Mouse (Mus musculus): ENCODE measurements at regions not wholly inside any gene's neighbourhood (a gene's known extent, or its start where the extent isn't known, plus 50 kb on each side); places are given as distances from the start of the nearest gene placed in this dataset.

DNA sequence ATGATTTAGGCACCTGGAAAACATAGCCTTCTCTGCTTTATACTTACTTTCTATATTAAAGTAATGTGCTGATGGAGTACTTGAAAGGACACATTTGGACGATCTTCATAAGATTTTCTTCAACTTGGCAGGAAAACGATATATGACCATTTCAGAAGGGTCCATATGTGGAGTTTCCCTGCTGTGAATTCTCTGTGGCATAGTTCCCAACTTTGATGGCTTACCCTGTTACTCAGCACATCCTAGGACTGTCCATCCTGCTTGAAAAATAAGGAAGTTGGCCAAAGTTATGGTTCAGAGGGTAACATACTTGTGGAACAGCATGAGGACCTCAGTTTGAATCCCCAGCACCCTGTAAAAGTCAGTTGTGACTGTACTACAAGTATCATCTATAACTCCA is 109.2 kb upstream of the Pbx1 start:
- ATAC-seq, result no peak
- DNase-seq (ENCODE audit: low read depth, low spot score), result no peak
- no peaks in the 10 kb centered on the region for H3K27me3 ChIP-seq
- in situ Hi-C loops (cut with MboI; ENCODE audit: low pct_unique_long_range_greater_than_20kb), result no loop called here
- TF ChIP-seq CTCF (IDR thresholded peaks at IDR 0.05), result no peak
- ChIA-PET POLR2A (no interaction called here), CTCF (no interaction called here)

DNA sequence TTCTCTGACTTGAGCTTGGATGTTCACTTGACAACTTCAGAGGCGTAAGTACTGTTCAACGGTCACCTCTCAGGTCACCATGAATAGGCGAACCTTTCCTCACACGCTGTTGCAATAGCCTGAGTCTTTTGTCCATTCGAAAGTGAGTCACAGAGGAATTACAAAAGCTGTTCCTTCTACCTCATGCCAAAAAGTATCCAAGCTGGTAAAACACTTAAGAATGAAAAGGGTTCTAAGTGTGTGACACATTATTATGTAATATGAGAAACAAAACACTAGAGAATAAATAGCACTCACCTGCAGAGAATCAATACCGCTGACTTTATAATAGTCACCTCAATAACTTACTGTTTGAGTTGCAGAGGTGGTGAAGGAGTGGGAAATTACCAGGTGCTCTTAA is 86.0 kb upstream of the Pbx1 start:
- no peak for TF ChIP-seq CTCF (IDR thresholded peaks at IDR 0.05)
- in situ Hi-C loops (cut with MboI; ENCODE audit: low pct_unique_long_range_greater_than_20kb), result no loop called here
- DNase-seq (ENCODE audit: low read depth, low spot score) (no peak), ATAC-seq (no peak)
- H3K27me3 ChIP-seq, result no peaks in the 10 kb centered on the region
- ChIA-PET CTCF (interaction anchor here (1.0 kb wide), 1 partner anchor 37 kb away, joined by 3 read pairs; no protein-coding TSS in a partner anchor), POLR2A (no interaction called here)

DNA sequence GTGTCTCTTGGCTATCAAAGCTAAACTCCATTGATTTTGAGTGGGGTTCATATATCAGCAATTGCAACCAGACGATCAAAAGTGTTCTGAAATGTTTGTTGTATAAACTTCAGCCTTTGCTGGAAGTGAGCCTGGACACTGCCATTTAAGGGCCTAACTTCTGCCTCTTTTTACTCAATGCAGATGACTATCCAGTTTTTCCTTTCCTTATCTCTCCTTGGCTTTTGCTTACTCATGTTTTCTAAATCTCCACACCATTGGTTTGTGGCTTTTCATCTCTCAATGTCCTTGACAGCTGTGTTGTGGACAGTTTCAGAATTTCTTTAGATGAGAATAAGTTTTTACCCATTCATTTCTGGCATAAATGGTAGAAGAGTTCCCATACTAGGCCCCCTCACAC is 74.3 kb upstream of the Pbx1 start:
- POLR2A ChIA-PET, result no interaction called here
- TF ChIP-seq CTCF (IDR thresholded peaks at IDR 0.05), result no peak
- in situ Hi-C loops (cut with MboI; ENCODE audit: low pct_unique_long_range_greater_than_20kb), result loop anchor here (10.0 kb wide), 1 partner anchor 292 kb away; no protein-coding TSS in a partner anchor
- ATAC-seq, result no peak
- no peaks in the 10 kb centered on the region for H3K27me3 ChIP-seq
- no peak for DNase-seq (ENCODE audit: low read depth, low spot score)
- CTCF ChIA-PET, result interaction anchor here (1.0 kb wide), 1 partner anchor 69 kb away, joined by 3 read pairs; no protein-coding TSS in a partner anchor

DNA sequence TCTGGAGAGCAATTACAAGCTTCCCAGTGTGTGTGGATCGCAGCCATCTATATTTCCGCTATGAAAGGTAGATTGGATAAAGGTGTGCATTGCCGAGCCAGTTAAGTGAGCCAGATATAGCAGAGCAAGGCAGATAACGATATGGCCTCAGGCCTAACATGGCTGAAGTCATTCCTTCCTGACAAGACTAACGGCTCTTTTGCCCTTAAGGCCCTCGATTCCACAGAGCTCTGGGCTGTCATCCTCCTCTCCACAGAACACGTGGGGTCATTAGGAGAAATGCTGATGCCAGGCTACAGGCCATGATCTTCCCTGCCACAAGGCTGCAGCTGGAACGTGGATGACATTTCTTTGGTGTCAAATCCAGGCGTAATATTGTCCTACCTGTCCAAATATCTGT is 72.7 kb upstream of the Pbx1 start:
- in situ Hi-C loops (cut with MboI; ENCODE audit: low pct_unique_long_range_greater_than_20kb), result loop anchor here (10.0 kb wide), 1 partner anchor 290 kb away; no protein-coding TSS in a partner anchor
- ATAC-seq (no peak), DNase-seq (ENCODE audit: low read depth, low spot score) (no peak)
- no peaks in the 10 kb centered on the region for H3K27me3 ChIP-seq
- no peak for TF ChIP-seq CTCF (IDR thresholded peaks at IDR 0.05)
- ChIA-PET POLR2A (no interaction called here), CTCF (no interaction called here)

DNA sequence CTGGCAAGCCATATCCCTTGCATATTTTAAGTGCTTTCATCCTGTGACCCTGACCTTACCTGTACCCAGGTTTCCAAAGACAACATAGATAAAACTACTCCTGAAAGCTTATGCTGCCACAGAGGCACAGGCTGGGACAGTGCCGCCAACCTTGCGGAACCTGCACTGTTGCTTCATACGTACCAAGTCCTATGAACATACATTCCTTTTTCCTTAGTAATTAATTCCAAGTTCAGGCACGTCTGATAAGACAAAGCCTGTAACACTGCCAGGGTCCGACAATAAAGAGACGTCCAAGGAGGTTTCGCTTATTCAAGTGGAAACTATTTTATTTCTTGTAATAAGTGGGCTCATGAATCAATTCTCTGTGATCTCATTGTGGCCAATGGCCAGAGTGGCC is 70.2 kb upstream of the Pbx1 start:
- in situ Hi-C loops (cut with MboI; ENCODE audit: low pct_unique_long_range_greater_than_20kb), result loop anchor here (10.0 kb wide), 1 partner anchor 287 kb away; no protein-coding TSS in a partner anchor
- POLR2A ChIA-PET, result interaction anchor here (1.3 kb wide), 1 partner anchor 28 kb away, joined by 4 read pairs; no protein-coding TSS in a partner anchor
- CTCF ChIA-PET, result interaction anchor here (1.0 to 1.6 kb wide), 3 partner anchors 20 to 256 kb away, joined by 3 to 4 read pairs (median 3); no protein-coding TSS in a partner anchor
- peak; percentile 70 for DNase-seq (ENCODE audit: low read depth, low spot score)
- ATAC-seq, result peak; percentile 97
- TF ChIP-seq CTCF (IDR thresholded peaks at IDR 0.05), result no peak
- H3K27me3 ChIP-seq, result no peaks in the 10 kb centered on the region

DNA sequence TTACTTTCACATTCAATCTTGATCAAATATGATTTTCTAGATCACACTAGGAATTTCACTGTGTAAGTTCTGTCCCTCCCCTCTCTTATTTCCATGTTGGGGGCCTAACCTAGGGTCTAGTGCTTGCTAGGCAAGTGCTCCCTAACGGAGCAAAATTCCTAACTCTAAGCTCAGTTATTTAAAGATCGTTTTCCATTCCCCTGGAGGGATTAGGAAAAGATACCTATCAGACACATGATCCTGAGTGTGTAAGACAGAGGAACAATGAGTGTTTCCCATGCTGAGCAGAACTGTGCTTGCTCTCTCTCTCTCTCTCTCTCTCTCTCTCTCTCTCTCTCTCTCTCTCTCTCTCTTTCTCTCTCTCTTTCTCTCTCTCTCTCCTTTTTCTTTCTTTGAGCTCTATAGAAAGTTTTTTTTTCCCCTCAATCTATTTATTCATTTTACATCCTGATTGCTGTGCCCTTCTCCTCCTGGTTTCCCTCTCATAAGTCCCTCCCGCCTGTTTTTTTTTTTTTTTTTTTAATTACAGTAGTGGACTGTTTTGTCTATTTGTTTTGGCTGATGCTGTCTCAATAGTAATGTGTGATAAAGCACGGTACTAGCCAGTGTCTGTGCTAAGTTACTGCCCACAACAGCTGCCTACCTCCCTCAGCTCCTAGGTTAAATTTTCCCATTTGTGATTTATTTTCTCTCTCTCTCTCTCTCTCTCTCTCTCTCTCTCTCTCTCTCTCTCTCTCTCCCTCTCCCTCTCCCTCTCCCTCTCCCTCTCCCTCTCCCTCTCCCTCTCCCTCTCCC is 69.5 kb upstream of the Pbx1 start:
- in situ Hi-C loops (cut with MboI; ENCODE audit: low pct_unique_long_range_greater_than_20kb), result loop anchor here (10.0 kb wide), 1 partner anchor 287 kb away; no protein-coding TSS in a partner anchor

DNA sequence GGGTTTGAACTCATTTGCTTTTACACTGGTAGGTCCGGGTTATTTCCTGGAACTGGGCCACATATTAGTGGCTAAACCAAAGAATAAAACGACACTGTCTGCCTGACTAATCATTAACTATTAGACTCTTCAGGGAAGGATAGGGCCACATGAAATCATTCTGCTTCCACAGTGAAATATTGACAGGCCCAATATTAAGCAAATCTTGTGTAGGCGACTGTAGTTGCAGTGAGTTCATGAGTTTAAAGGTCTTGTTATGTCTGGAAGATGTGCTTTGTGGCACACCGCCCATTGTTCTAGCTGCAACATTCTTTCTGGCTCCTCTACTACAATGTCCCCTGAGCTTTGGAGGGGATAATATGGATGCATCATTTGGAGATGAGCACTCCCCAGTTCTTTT is 65.7 kb upstream of the Pbx1 start:
- ChIA-PET POLR2A (no interaction called here), CTCF (interaction anchor here (1.0 to 2.0 kb wide), 2 partner anchors 13 to 264 kb away, joined by 3 to 5 read pairs; no protein-coding TSS in a partner anchor)
- in situ Hi-C loops (cut with MboI; ENCODE audit: low pct_unique_long_range_greater_than_20kb), result no loop called here
- ATAC-seq (no peak), DNase-seq (ENCODE audit: low read depth, low spot score) (no peak)
- no peak for TF ChIP-seq CTCF (IDR thresholded peaks at IDR 0.05)
- H3K27me3 ChIP-seq, result no peaks in the 10 kb centered on the region

More for the DNA sequence above, 69.5 kb upstream of the Pbx1 start:
- ChIA-PET CTCF (interaction anchor here (1.0 to 1.6 kb wide), 2 partner anchors 19 to 257 kb away, joined by 3 read pairs; no protein-coding TSS in a partner anchor), POLR2A (interaction anchor here (0.7 to 1.3 kb wide), 3 partner anchors 28 to 253 kb away, joined by 4 to 5 read pairs (median 4); no protein-coding TSS in a partner anchor)
- ATAC-seq (no peak), DNase-seq (ENCODE audit: low read depth, low spot score) (no peak)
- no peaks in the 10 kb centered on the region for H3K27me3 ChIP-seq
- no peak for TF ChIP-seq CTCF (IDR thresholded peaks at IDR 0.05)

DNA sequence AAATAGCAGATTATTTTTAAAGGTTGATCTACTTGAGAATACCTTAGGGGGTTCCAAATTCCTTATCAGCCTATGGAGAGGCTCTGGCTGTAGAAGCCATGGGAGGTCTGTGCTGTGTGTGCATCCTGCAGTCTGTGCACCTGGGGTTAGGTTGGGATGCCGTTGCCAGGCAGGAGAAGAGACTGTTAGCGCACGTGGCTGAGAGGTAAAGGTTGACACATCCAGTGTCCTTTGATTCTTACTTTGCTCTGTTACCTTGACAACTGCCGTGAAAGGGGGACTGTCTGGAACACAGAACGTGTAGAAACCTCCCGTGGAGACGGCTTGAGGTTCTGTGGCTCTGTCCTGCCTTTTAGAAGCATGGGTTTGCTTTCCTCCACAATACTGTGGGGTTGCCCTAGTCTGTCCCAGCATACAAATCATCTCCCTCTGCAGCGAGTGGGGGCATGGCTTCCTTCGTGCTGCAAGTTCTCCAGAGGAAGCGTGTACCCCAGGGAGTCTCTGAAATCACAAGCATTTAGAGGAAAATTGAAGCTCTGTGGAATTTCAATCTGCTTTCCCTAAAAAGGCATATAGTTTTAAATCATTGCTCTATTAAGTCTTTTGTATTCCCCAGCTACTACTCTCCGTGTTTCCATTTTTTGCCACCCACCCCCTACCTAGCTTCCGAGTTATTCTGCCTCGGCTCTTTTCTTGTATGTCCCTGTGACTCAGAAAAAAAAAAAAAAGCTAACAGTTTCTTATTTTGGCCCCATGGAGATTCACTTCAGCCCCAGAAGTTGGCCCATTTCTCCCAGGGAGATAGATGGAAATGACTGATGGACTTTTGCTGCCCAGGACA is 63.8 kb upstream of the Pbx1 start:
- TF ChIP-seq CTCF (IDR thresholded peaks at IDR 0.05), result no peak
- POLR2A ChIA-PET, result no interaction called here
- in situ Hi-C loops (cut with MboI; ENCODE audit: low pct_unique_long_range_greater_than_20kb), result no loop called here
- CTCF ChIA-PET, result interaction anchor here (1.2 to 2.0 kb wide), 4 partner anchors 9 to 15 kb away, joined by 3 to 5 read pairs (median 4); no protein-coding TSS in a partner anchor
- H3K27me3 ChIP-seq, result no peaks in the 10 kb centered on the region
- DNase-seq (ENCODE audit: low read depth, low spot score) (no peak), ATAC-seq (no peak)

DNA sequence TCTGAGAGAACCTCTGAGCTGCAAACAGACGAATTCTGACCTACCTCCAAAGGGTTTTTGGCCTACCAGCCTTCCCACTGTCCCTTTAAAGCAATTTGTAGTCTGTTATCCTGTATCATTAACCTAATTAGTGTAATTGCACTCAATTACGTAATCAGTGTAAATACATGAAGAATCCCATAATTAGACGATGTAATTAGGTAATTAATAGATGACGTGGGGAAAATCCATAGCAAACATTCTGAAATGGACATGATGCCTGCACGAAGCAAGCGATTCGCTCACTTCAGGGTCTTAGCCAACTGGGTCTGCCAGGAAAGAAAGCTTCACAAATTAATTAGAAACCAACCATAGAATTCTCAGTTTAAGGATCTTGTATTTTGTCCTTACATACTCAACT is 55.4 kb upstream of the Pbx1 start:
- POLR2A ChIA-PET, result no interaction called here
- no peak for TF ChIP-seq CTCF (IDR thresholded peaks at IDR 0.05)
- no peak for DNase-seq (ENCODE audit: low read depth, low spot score)
- ATAC-seq, result no peak
- in situ Hi-C loops (cut with MboI; ENCODE audit: low pct_unique_long_range_greater_than_20kb), result no loop called here
- CTCF ChIA-PET, result interaction anchor here (0.9 to 1.1 kb wide), 2 partner anchors 9 to 110 kb away, joined by 3 read pairs; no protein-coding TSS in a partner anchor
- H3K27me3 ChIP-seq, result no peaks in the 10 kb centered on the region

DNA sequence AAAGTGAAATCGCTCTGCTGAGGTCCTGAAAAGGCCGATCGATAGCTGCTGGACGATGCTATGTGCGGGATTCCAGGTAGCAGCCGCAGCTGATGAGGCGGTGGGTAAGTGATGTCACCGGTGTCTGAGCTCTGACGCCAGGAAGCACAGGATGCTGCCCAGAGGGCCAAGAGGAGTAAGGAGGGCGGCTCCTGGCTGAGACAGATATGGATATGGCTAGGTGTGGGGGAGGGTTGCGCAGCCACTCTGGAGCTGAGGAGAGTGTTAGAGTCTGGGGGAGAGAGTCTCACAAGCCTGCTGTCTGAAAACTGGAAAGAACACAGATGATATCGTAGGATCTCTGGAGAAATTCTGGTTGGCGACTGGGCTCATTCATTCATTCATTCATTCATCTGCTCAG is 51.6 kb upstream of the Pbx1 start:
- ChIA-PET CTCF (interaction anchor here (1.8 kb wide), 1 partner anchor 13 kb away, joined by 5 read pairs; no protein-coding TSS in a partner anchor), POLR2A (no interaction called here)
- DNase-seq (ENCODE audit: low read depth, low spot score) (no peak), ATAC-seq (no peak)
- no peaks in the 10 kb centered on the region for H3K27me3 ChIP-seq
- no peak for TF ChIP-seq CTCF (IDR thresholded peaks at IDR 0.05)
- in situ Hi-C loops (cut with MboI; ENCODE audit: low pct_unique_long_range_greater_than_20kb), result no loop called here
